Mouse (Mus musculus) megakaryocyte, embryonic 14.5 days (primary cell): ENCODE measurements around the gene Fbn1.

Experiments
- FLI1 ChIP-seq: IDR thresholded peaks from 2 replicates; pipeline ENCODE4 v1.6.1; 2012; ENCODE audit warnings: low read length, inconsistent platforms, mixed read lengths
- GATA1 ChIP-seq: IDR thresholded peaks from 3 replicates; pipeline ENCODE4 v1.6.1; 2012; ENCODE audit warnings: mixed read lengths, low read length, inconsistent platforms, borderline replicate concordance

- no peak for TF ChIP-seq GATA1
- TF ChIP-seq FLI1: no peak
These were observed 125.0 kb downstream of the Fbn1 start for GRCm38 (mm10) chr2:125382613-125383272.
